Mouse (Mus musculus): ENCODE measurements around the gene Usp6nl. TPM values are rescaled to one million over a fixed set of nuclear protein-coding genes. Genes with fewer than 3 reads are reported as not detected.

The Usp6nl gene
- polyA plus RNA-seq, 1 experiment from 2014 or later, result 13.6 TPM

DNA sequence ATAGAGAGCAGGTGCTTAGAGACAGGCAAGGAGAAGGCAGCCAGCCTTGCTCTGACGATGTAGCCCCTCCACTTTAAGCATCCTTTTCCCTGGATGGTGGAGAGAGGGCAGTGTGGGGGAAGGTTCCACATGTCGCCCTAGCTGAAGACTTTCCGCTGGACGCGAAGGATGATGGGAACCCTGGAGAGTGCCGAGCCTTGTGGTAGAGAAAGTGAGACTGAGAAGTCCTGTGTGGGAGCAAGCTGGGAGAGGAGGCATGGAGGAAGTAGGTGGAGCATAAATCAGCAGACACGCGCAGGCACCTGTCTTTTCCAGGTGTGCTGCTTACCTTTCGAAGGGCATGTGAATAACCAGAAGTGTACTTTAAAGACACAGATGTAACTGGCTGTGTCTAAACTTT lies 57.9 kb downstream of the Usp6nl start:
- H3K36me3 ChIP-seq, result no peaks in the 10 kb centered on the region
- H3K4me2 ChIP-seq (replicated peaks), result no peak overlapping the region
- no peaks in the 10 kb centered on the region for H3K27me3 ChIP-seq (replicated peaks)
- no peak overlapping the region for H3K27ac ChIP-seq
- no peaks in the 10 kb centered on the region; the same call in 1 of the 2 replicates for H3K4me1 ChIP-seq
- H3K4me3 ChIP-seq, result no peak overlapping the region
- H3K9me3 ChIP-seq, result no peaks in the 10 kb centered on the region
- H3K9ac ChIP-seq, result no peak overlapping the region
- no peak for ATAC-seq (ENCODE audit: low FRiP score, low read depth)
- 85% methylated on average over 9 of the region's 9 CpGs for WGBS

DNA sequence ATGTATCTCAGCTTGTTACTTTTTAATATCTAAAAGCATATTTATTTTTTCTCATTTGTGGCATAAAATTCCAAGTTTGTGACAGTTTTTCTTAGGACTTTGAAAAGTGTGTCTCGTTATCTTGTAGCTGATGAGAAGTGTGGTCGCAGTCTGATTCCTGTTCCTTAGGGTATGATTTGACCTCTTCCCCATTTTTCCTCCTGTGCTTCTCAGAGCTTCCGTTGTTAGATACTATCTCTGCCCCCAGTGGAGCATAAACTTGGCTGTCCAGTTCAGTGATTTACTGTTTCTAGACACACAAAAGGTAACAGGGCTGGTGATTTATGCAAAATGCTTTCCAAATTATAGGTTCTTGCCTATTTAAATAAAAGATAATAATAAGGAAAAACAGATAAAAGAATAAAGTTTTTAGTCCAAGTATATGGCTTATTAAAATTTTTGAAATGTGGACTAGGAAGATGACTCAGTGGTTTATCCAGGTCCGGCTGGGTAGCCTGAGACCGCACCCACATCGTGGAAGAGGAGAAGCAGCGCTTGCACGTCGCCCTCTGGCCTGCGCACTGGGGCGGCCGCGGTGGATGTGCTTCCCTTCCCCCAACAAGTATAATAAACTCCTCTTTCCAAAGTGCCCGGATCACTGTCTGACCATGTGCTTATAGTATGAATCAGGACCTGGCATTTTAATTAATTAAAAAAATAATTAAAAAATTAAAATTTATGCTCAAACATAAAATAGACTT lies 62.1 kb downstream of the Usp6nl start:
- WGBS, result 86% methylated on average over 14 of the region's 14 CpGs
- Histone ChIP-seq H3K9me3 (no peaks in the 10 kb centered on the region), H3K4me2 (replicated peaks) (no peak overlapping the region), H3K27ac (no peak overlapping the region), H3K36me3 (no peaks in the 10 kb centered on the region), H3K27me3 (replicated peaks) (no peaks in the 10 kb centered on the region), H3K4me1 (no peaks in the 10 kb centered on the region), H3K4me3 (no peak overlapping the region), H3K9ac (no peak overlapping the region)
- ATAC-seq (ENCODE audit: low FRiP score, low read depth), result peak; percentile 25; the same call in 1 of the 2 replicates

DNA sequence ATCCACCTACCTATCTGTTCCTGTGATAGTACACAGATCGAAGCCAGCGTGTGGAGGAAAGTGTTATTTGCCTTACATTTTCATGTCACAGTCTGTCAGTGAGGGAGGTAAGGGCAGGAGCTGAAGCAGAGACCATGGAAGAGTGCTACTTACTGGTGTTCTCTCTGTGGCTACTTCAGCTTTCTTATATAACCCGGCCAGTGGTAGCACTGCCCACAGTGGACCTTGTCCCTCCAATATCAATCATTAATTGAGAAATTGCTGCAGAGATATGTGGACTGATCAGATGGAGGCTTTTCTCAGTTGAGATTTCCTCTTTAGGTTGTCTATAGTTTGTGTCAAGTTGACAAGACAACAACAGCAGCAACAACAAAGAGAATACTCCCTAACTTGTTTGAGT lies 66.7 kb downstream of the Usp6nl start:
- H3K4me1 ChIP-seq, result no peaks in the 10 kb centered on the region
- no peak overlapping the region for H3K4me2 ChIP-seq (replicated peaks)
- H3K9ac ChIP-seq, result no peak overlapping the region
- 87% methylated on average over 3 of the region's 3 CpGs for WGBS
- no peaks in the 10 kb centered on the region for H3K27me3 ChIP-seq (replicated peaks)
- no peak overlapping the region for H3K27ac ChIP-seq
- ATAC-seq (ENCODE audit: low FRiP score, low read depth), result no peak
- no peaks in the 10 kb centered on the region; the same call in 1 of the 2 replicates for H3K36me3 ChIP-seq
- H3K4me3 ChIP-seq, result no peak overlapping the region
- H3K9me3 ChIP-seq, result no peaks in the 10 kb centered on the region

DNA sequence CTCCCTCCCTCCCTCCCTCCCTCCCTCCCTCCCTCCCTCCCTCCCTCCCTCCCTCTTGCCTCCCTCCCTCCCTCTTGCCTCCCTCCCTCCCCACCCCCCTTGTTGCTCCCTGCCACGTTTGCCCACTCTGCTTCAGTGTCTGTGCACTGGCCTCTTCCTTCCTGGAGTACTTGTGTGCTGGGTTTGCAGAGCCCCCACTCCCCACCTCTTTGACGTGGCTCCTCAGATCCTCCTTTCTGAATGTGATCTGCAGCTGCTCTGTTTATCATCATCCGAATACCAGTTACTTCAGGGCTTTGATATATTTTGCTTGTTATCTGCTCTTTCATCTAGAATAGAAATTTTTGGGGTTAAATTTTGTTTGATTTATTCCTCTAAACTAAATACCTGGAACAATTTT lies 68.8 kb downstream of the Usp6nl start:
- Histone ChIP-seq H3K4me1 (no peaks in the 10 kb centered on the region), H3K27ac (no peak overlapping the region), H3K4me2 (replicated peaks) (no peak overlapping the region), H3K9ac (no peak overlapping the region), H3K9me3 (no peaks in the 10 kb centered on the region), H3K36me3 (no peaks in the 10 kb centered on the region; the same call in 1 of the 2 replicates), H3K4me3 (no peak overlapping the region), H3K27me3 (replicated peaks) (no peaks in the 10 kb centered on the region)
- ATAC-seq (ENCODE audit: low FRiP score, low read depth), result no peak
- 65% methylated on average over 3 of the region's 3 CpGs for WGBS

DNA sequence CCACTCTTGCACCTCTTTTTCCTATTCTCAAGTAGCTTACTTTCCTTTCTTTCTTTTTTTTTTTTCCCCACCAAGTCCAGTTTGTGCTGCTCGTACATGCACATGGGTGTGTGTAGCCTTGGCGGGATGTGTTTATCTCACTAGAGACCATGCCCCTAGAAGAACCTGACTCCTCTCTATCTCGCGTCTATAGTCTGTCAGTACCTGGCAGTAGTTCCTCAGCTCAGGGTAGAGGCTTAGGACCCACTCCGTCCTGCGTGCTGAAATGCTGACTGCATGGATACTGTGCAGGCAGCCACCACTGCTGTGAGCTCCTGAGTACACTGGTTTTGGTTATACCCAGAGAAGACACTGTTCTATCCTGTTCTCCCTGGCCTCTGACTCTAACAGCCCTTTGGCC lies 69.5 kb downstream of the Usp6nl start:
- Histone ChIP-seq H3K27me3 (replicated peaks) (no peaks in the 10 kb centered on the region), H3K36me3 (no peaks in the 10 kb centered on the region; the same call in 1 of the 2 replicates), H3K27ac (no peak overlapping the region), H3K9ac (no peak overlapping the region), H3K4me3 (no peak overlapping the region), H3K4me2 (replicated peaks) (no peak overlapping the region), H3K9me3 (no peaks in the 10 kb centered on the region), H3K4me1 (no peaks in the 10 kb centered on the region)
- ATAC-seq (ENCODE audit: low FRiP score, low read depth), result no peak
- 95% methylated on average over 6 of the region's 6 CpGs for WGBS

DNA sequence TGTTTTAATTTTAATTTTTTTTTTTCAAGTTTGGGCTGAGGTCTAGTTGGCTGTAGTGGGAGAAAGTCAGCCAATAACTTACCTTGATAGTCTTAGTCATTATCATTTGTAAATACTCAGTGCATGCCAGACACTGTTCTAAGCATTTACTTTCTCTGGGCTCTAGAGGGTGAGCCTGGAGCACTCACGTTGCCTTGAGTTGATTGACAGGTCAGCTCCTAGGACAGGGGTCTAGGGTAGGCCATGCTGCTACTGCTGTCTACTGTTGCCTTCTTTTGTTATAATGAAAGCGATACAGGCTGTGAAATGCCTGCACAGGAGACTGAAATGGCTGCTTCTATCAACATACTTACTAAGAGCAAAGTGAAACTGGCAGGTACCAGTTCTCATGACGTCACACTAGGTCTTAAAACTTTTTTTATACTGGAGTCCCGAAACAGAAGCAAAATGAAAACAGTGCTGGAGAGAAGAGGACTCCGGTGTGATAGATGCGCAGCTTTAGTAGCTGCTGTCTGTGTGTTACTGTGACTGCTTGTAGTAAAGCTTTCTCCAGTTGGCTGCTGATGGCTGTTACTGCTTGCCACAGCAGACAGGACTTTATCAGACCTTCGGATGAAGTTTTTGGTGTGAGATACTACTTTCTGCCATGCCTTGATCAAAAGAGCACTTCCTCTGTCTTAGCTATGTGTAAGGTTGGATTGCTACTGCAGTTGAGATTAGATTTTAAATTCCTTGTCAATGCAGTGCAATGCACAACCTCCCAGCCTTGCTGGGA lies 73.6 kb downstream of the Usp6nl start:
- Histone ChIP-seq H3K4me3 (no peak overlapping the region), H3K27me3 (replicated peaks) (no peaks in the 10 kb centered on the region), H3K4me1 (peaks cover 8% of the 10 kb centered on the region; the same call in 1 of the 2 replicates), H3K36me3 (no peaks in the 10 kb centered on the region; the same call in 1 of the 2 replicates), H3K27ac (no peak overlapping the region), H3K9me3 (no peaks in the 10 kb centered on the region), H3K9ac (no peak overlapping the region), H3K4me2 (replicated peaks) (no peak overlapping the region)
- WGBS, result 85% methylated on average over 7 of the region's 7 CpGs
- no peak for ATAC-seq (ENCODE audit: low FRiP score, low read depth)

DNA sequence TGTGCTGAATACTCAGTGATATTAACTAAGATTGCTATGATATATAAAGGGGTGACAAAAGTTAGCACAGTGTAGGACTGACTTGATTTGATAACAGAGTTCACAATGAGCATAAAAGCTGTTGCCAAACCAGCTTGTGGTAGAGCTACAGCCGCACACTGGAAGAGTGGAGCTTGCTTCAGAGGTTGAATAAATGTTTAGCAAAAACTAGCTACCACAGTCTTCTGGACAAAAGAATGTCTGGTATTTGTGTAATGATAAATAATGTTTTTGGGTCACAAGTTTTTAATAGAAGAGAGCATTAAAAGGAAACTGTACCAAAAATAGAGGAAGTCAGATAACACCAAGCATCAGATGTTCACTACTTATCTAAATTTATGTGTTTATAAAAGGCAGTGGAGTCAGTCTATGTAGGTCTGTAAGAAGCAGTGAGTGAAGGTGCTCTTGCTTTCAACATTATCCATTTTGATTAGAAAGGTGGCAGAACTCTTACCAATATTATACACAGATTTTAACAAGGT lies 74.2 kb downstream of the Usp6nl start:
- no peak overlapping the region for H3K27ac ChIP-seq
- 96% methylated on average over 1 of the region's 1 CpGs for WGBS
- H3K9ac ChIP-seq, result no peak overlapping the region
- no peak overlapping the region for H3K4me3 ChIP-seq
- H3K4me2 ChIP-seq (replicated peaks), result no peak overlapping the region
- no peak for ATAC-seq (ENCODE audit: low FRiP score, low read depth)
- H3K27me3 ChIP-seq (replicated peaks), result no peaks in the 10 kb centered on the region
- H3K4me1 ChIP-seq, result peaks cover 8% of the 10 kb centered on the region; the same call in 1 of the 2 replicates
- no peaks in the 10 kb centered on the region; the same call in 1 of the 2 replicates for H3K36me3 ChIP-seq
- no peaks in the 10 kb centered on the region for H3K9me3 ChIP-seq

DNA sequence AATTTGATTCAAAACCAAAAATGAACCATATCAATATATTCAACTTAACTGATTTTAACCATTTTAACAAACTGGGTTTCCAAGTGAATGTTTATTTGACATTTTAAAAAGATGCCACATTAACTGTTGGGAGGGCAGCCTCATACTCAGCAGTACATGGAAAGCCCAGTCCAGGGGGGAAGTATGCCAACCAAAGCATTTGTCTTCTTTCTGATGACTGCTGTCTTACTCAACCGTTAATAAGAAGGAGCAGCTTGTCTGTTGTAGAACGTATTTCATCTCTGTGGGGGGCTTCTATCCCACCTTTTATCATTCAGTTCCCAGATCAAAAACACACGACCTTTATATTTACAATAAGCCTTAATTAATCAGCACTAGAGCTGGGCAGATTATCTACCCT lies 74.7 kb downstream of the Usp6nl start:
- 47% methylated on average over 3 of the region's 3 CpGs for WGBS
- Histone ChIP-seq H3K4me2 (replicated peaks) (no peak overlapping the region), H3K27me3 (replicated peaks) (no peaks in the 10 kb centered on the region), H3K9me3 (no peaks in the 10 kb centered on the region), H3K9ac (no peak overlapping the region), H3K36me3 (no peaks in the 10 kb centered on the region; the same call in 1 of the 2 replicates), H3K27ac (no peak overlapping the region), H3K4me1 (peaks cover 8% of the 10 kb centered on the region; the same call in 1 of the 2 replicates), H3K4me3 (no peak overlapping the region)
- ATAC-seq (ENCODE audit: low FRiP score, low read depth), result no peak

DNA sequence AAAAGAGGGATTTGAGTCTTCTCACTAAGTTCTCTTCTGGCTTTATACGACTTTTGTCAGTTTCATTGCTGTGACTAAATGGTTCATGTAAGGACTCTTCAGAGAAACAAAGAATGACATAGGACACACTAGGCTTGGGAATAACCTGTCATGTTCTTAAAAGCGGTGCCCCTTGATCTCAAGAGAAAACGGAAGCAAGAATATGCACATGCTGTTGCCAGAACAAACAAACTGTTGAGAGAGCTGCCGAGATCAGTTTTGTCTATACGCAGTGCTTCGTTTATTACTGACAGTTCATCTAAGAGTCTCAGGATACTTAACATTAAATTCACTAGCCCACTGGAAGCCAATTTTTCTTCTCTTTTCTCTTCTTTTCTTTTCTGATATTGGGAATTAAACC lies 76.4 kb downstream of the Usp6nl start:
- Histone ChIP-seq H3K9me3 (no peaks in the 10 kb centered on the region), H3K27ac (no peak overlapping the region), H3K9ac (no peak overlapping the region), H3K4me3 (no peak overlapping the region), H3K36me3 (no peaks in the 10 kb centered on the region), H3K4me2 (replicated peaks) (no peak overlapping the region), H3K27me3 (replicated peaks) (no peaks in the 10 kb centered on the region), H3K4me1 (peaks cover 14% of the 10 kb centered on the region)
- 68% methylated on average over 6 of the region's 6 CpGs for WGBS
- no peak for ATAC-seq (ENCODE audit: low FRiP score, low read depth)

DNA sequence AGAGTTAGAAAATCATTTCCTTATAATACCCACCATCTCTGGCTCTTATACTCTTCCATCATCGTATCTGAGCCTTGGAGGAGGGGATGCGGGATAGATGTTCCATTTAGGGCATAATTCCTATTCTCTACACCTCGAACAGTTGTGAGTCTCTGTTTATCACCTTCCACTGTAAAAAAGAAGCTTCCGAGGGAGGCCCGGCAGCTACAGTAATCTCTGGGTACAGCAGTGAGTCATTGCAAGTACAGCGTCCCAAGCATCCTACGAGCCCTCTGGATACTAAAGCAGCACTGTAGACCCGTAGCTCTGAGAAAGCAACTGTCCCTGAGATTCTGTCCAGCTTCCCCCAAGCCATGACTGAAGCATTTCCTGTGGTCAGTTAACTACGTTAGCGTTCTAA lies 78.6 kb downstream of the Usp6nl start:
- Histone ChIP-seq H3K27me3 (replicated peaks) (no peaks in the 10 kb centered on the region), H3K4me1 (peaks cover 31% of the 10 kb centered on the region), H3K4me2 (replicated peaks) (no peak overlapping the region), H3K27ac (no peak overlapping the region), H3K4me3 (no peak overlapping the region), H3K36me3 (no peaks in the 10 kb centered on the region), H3K9me3 (no peaks in the 10 kb centered on the region), H3K9ac (no peak overlapping the region)
- 90% methylated on average over 10 of the region's 10 CpGs for WGBS
- ATAC-seq (ENCODE audit: low FRiP score, low read depth), result no peak

DNA sequence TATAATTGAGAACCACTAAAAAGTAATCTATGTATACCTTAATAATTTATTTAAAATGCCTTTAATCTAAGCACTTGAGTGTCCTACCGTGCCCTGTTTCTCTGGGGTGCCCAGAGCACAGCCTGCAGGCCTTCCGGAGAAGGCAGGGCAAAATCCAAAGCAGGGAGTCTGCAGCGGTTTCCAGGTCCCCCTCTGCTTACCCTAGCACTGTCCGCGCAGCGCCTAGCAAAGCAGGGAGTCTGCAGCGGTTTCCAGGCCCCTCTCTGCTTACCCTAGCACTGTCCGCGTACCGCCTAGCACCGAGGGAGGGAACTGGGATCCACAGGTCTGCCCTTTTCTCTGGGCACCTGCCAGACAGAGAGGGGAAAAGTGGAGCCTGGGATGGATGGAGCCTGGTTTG lies 80.9 kb downstream of the Usp6nl start:
- WGBS, result 8% methylated on average over 11 of the region's 11 CpGs
- peak; percentile 69; the same call in 1 of the 2 replicates for ATAC-seq (ENCODE audit: low FRiP score, low read depth)
- Histone ChIP-seq H3K9ac (0 out of 2 replicates have a peak overlapping the region, but pooled peaks have one; percentile 26), H3K36me3 (no peaks in the 10 kb centered on the region), H3K9me3 (no peaks in the 10 kb centered on the region), H3K27ac (no peak overlapping the region), H3K4me3 (no peak overlapping the region), H3K4me1 (peaks cover 26% of the 10 kb centered on the region), H3K4me2 (replicated peaks) (no peak overlapping the region), H3K27me3 (replicated peaks) (no peaks in the 10 kb centered on the region)

DNA sequence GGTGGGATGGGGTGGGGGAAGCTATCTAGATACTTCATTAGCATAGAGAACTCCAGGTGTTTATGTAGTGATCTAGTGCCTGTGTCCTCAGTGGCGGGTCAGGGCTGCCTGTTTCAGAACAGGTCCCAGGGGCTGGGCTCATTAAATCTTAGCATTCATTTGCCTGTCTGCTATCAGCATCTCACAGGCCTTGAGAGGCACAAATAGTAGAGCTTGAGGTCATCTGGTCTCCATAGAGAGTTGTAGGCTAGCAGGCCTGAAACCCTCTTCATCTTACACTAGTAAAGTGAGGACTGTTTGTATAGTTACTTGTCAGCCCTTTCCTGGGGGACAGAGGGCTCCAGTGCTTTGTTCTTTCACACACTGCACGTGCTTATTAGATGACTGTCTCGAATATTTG lies 81.5 kb downstream of the Usp6nl start:
- Histone ChIP-seq H3K27ac (no peak overlapping the region), H3K9ac (no peak overlapping the region), H3K4me1 (peaks cover 27% of the 10 kb centered on the region), H3K4me2 (replicated peaks) (no peak overlapping the region), H3K27me3 (replicated peaks) (no peaks in the 10 kb centered on the region), H3K4me3 (no peak overlapping the region), H3K9me3 (no peaks in the 10 kb centered on the region), H3K36me3 (no peaks in the 10 kb centered on the region)
- peak; percentile 10; the same call in 1 of the 2 replicates for ATAC-seq (ENCODE audit: low FRiP score, low read depth)
- 36% methylated on average over 3 of the region's 3 CpGs for WGBS

All from neural tube, embryonic 12.5 days (tissue).